In genomic region chr3:27907301-27907700, GRCm38 (mm10) we compare ENCODE assay signal across 32 mouse cellular contexts. TPM values are rescaled to one million over a fixed set of nuclear protein-coding genes. Genes with fewer than 3 reads are reported as not detected.
DNase-seq lines count a peak whose midpoint lies in the region; ATAC-seq and TF ChIP-seq lines count a peak whose summit lies in the region.
"Had no signal": no experiment of that assay in that cellular context is flagged by ENCODE, and none has a peak within 500 bp of the region (broad histone marks: within the 10 kb centered on the region; RNA-seq: fewer than 3 reads in every experiment).

No protein-coding gene starts in this region.

- TF ChIP-seq POLR2A in liver, adult 2 months (IDR thresholded peaks at IDR 0.05; ENCODE audit: extremely low read depth, insufficient read depth, low read length): no peak

- no peaks in the 10 kb centered on the region for H3K27me3 ChIP-seq in liver, adult 2 months (ENCODE audit: control insufficient read depth, insufficient read depth, low read length)
- no peaks in the 10 kb centered on the region for H3K27me3 ChIP-seq in liver, embryonic 11.5 days (replicated peaks; ENCODE audit: control insufficient read depth, insufficient read depth, low read length)
- H3K27me3 ChIP-seq in liver, embryonic 13.5 days: no peaks in the 10 kb centered on the region
- H3K27me3 ChIP-seq in liver, embryonic 15.5 days: no peaks in the 10 kb centered on the region
- H3K27me3 ChIP-seq: embryonic facial prominence, embryonic 13.5 days; forebrain, embryonic 12.5 days; forebrain, embryonic 15.5 days; heart, embryonic 12.5 days; heart, embryonic 15.5 days had no signal

- no peak overlapping the region for H3K9ac ChIP-seq in liver, adult 2 months (ENCODE audit: low read depth, low read length)
- no peak overlapping the region for H3K9ac ChIP-seq in liver, embryonic 11.5 days (ENCODE audit: low read depth, low read length)
- H3K9ac ChIP-seq in liver, embryonic 13.5 days: no peak overlapping the region
- H3K9ac ChIP-seq in liver, embryonic 15.5 days: no peak overlapping the region
- H3K9ac ChIP-seq: embryonic facial prominence, embryonic 13.5 days; forebrain, embryonic 12.5 days; forebrain, embryonic 15.5 days; heart, embryonic 12.5 days; heart, embryonic 15.5 days; hindbrain, embryonic 14.5 days had no signal

- no peak overlapping the region for H3K4me3 ChIP-seq in liver, adult 2 months (ENCODE audit: insufficient read depth, low read depth, low read length)
- no peak overlapping the region for H3K4me3 ChIP-seq in liver, embryonic 11.5 days (ENCODE audit: low read depth, low read length)
- H3K4me3 ChIP-seq in liver, embryonic 13.5 days (replicated peaks): no peak overlapping the region
- no peak overlapping the region for H3K4me3 ChIP-seq in liver, embryonic 15.5 days (replicated peaks)
- H3K4me3 ChIP-seq: embryonic facial prominence, embryonic 10.5 days; embryonic facial prominence, embryonic 13.5 days; erythroblast, embryonic 14.5 days; forebrain, embryonic 12.5 days; forebrain, embryonic 15.5 days; heart, adult 2 months; heart, embryonic 12.5 days; heart, embryonic 15.5 days had no signal

- no peak for TF ChIP-seq CTCF in liver, adult 2 months (IDR thresholded peaks at IDR 0.05; ENCODE audit: low read depth, low read length)

- peak; percentile 68 for DNase-seq in liver, adult 2 months (ENCODE audit: extremely low read depth, low read depth, low spot score)
- DNase-seq in liver, embryonic 11.5 days (ENCODE audit: low spot score): no peak
- DNase-seq in liver, embryonic 13.5 days: no peak
- peak; percentile 36 for DNase-seq in yolk sac, embryonic 10.5 days (ENCODE audit: low spot score)
- no peak for DNase-seq in retina, postnatal 1 day
- DNase-seq: adrenal gland, adult 2 months; adrenal gland, postnatal 25 days; cerebellum, adult 11-12 months; cerebellum, adult 8-10 months; cerebellum, postnatal 10 days; cerebellum, postnatal 36 days; embryo, embryonic 11 days; gastrocnemius, postnatal 25 days; heart, adult 2 months; heart, postnatal 10 days; heart, postnatal 4 days had no signal

- H3K9me3 ChIP-seq in liver, embryonic 11.5 days (ENCODE audit: control insufficient read depth, low read length): no peaks in the 10 kb centered on the region
- no peaks in the 10 kb centered on the region for H3K9me3 ChIP-seq in liver, embryonic 13.5 days (replicated peaks)
- no peaks in the 10 kb centered on the region for H3K9me3 ChIP-seq in liver, embryonic 15.5 days (replicated peaks)
- H3K9me3 ChIP-seq: embryonic facial prominence, embryonic 10.5 days; embryonic facial prominence, embryonic 13.5 days; forebrain, embryonic 12.5 days; forebrain, embryonic 15.5 days; heart, embryonic 15.5 days had no signal

- H3K4me2 ChIP-seq in liver, embryonic 11.5 days: no peak overlapping the region
- H3K4me2 ChIP-seq in liver, embryonic 13.5 days: no peak overlapping the region
- H3K4me2 ChIP-seq in liver, embryonic 15.5 days: no peak overlapping the region
- H3K4me2 ChIP-seq: embryonic facial prominence, embryonic 13.5 days; forebrain, embryonic 12.5 days; forebrain, embryonic 15.5 days; heart, embryonic 12.5 days; heart, embryonic 15.5 days; hindbrain, embryonic 14.5 days had no signal

- H3K79me2 ChIP-seq in liver, adult 2 months (ENCODE audit: control insufficient read depth, insufficient read depth, low read length): no peaks in the 10 kb centered on the region

- H3K36me3 ChIP-seq in liver, adult 2 months (ENCODE audit: control insufficient read depth, insufficient read depth, low read length): no peaks in the 10 kb centered on the region
- H3K36me3 ChIP-seq in liver, embryonic 11.5 days (ENCODE audit: control insufficient read depth, insufficient read depth, low read length): no peaks in the 10 kb centered on the region
- no peaks in the 10 kb centered on the region for H3K36me3 ChIP-seq in liver, embryonic 13.5 days
- no peaks in the 10 kb centered on the region for H3K36me3 ChIP-seq in liver, embryonic 15.5 days (replicated peaks)
- H3K36me3 ChIP-seq: embryonic facial prominence, embryonic 10.5 days; embryonic facial prominence, embryonic 13.5 days; forebrain, embryonic 12.5 days; forebrain, embryonic 15.5 days; heart, embryonic 12.5 days; heart, embryonic 15.5 days had no signal

- H3K4me1 ChIP-seq in liver, adult 2 months (ENCODE audit: control insufficient read depth, insufficient read depth, low read length): peaks cover 15% of the 10 kb centered on the region
- H3K4me1 ChIP-seq in liver, embryonic 11.5 days (replicated peaks; ENCODE audit: control insufficient read depth, insufficient read depth, low read length): 0 out of 2 replicates have a peak, but pooled peaks cover 2% of the 10 kb centered on the region
- peaks cover 19% of the 10 kb centered on the region for H3K4me1 ChIP-seq in liver, embryonic 13.5 days (replicated peaks)
- H3K4me1 ChIP-seq in liver, embryonic 15.5 days (replicated peaks): peaks cover 9% of the 10 kb centered on the region; the same call in 1 of the 2 replicates
- H3K4me1 ChIP-seq: embryonic facial prominence, embryonic 13.5 days; forebrain, embryonic 15.5 days had no signal

- H3K27ac ChIP-seq in liver, adult 2 months (replicated peaks; ENCODE audit: insufficient read depth, low read depth, low read length): no peak overlapping the region
- H3K27ac ChIP-seq in liver, embryonic 11.5 days (ENCODE audit: low read depth, low read length): no peak overlapping the region
- no peak overlapping the region for H3K27ac ChIP-seq in liver, embryonic 13.5 days
- 0 out of 2 replicates have a peak overlapping the region, but pooled peaks have one; percentile 9 for H3K27ac ChIP-seq in liver, embryonic 15.5 days (replicated peaks)
- H3K27ac ChIP-seq: embryonic facial prominence, embryonic 10.5 days; embryonic facial prominence, embryonic 13.5 days; forebrain, embryonic 12.5 days; forebrain, embryonic 15.5 days; heart, adult 2 months; heart, embryonic 15.5 days; hindbrain, embryonic 14.5 days; hindbrain, postnatal 0 days had no signal

- WGBS in liver, adult 2 months: 11% methylated on average over 2 of the region's 2 CpGs
- 60% methylated on average over 2 of the region's 2 CpGs for WGBS in liver, embryonic 11.5 days
- WGBS in liver, embryonic 13.5 days (ENCODE audit: insufficient replicate concordance): 42% methylated on average over 2 of the region's 2 CpGs
- WGBS in liver, embryonic 15.5 days (ENCODE audit: insufficient replicate concordance): 49% methylated on average over 2 of the region's 2 CpGs

- ATAC-seq in liver, embryonic 11.5 days (replicated peaks; ENCODE audit: low FRiP score): no peak
- ATAC-seq in liver, embryonic 13.5 days (ENCODE audit: low read depth): 0 out of 2 replicates have a peak, but pooled peaks have one; percentile 20
- peak; percentile 60 for ATAC-seq in liver, embryonic 15.5 days (ENCODE audit: insufficient read depth)
- ATAC-seq: CD4-positive, CD25-positive, alpha-beta regulatory T cell, adult 4 months; forebrain, embryonic 15.5 days had no signal

RNA-seq across cellular contexts. Expression of gene Tmem212, which starts 11.1 kb away (rescaled TPM):
- total RNA-seq in liver, adult 2 months (2014; rRNA removed): not detected in 2 replicates
- not detected in 2 replicates for polyA plus RNA-seq in liver, adult 2 months (2012; rRNA removed)
- not detected in 2 replicates for polyA plus RNA-seq in liver, embryonic 11.5 days (2014; fragmentation: Nextera tagmentation; extraction: Ambion mirVana)
- not detected in 2 replicates for polyA plus RNA-seq in liver, embryonic 13.5 days (2015; fragmentation: Nextera tagmentation; extraction: Ambion mirVana)
- not detected in 2 replicates for polyA plus RNA-seq in liver, embryonic 15.5 days (2015; fragmentation: Nextera tagmentation; extraction: Ambion mirVana)
- total RNA-seq: adrenal gland, adult 2 months; adrenal gland, postnatal 25 days; gastrocnemius, adult 8-10 months; gastrocnemius, postnatal 25 days; heart, adult 2 months; heart, postnatal 10 days; heart, postnatal 4 days; MEL had no signal
- polyA plus RNA-seq: adrenal gland, adult 2 months; brain, embryonic 14.5 days; C2C12; CD4-positive, CD25-positive, alpha-beta regulatory T cell, adult 4 months; embryonic facial prominence, embryonic 10.5 days; embryonic facial prominence, embryonic 13.5 days; erythroblast, embryonic 14.5 days; forebrain, embryonic 12.5 days; forebrain, embryonic 15.5 days; heart, embryonic 12.5 days; heart, embryonic 15.5 days; hindbrain, embryonic 11.5 days; hindbrain, embryonic 14.5 days had no signal

RNA-seq across cellular contexts. Expression of gene Pld1, which starts 31.2 kb away (rescaled TPM):
- 8.4 and 11.3 TPM in 2 replicates for total RNA-seq in liver, adult 2 months (2014; rRNA removed)
- 1.7 and 1.9 TPM in 2 replicates for polyA plus RNA-seq in liver, adult 2 months (2012; rRNA removed)
- 3.5 and 4.9 TPM in 2 replicates for polyA plus RNA-seq in liver, embryonic 11.5 days (2014; fragmentation: Nextera tagmentation; extraction: Ambion mirVana)
- polyA plus RNA-seq in liver, embryonic 13.5 days (2015; fragmentation: Nextera tagmentation; extraction: Ambion mirVana): 2.6 and 3.3 TPM in 2 replicates
- polyA plus RNA-seq in liver, embryonic 15.5 days (2015; fragmentation: Nextera tagmentation; extraction: Ambion mirVana): 4.7 and 5.6 TPM in 2 replicates
- total RNA-seq: MEL had no signal
- polyA plus RNA-seq: erythroblast, embryonic 14.5 days had no signal

Comparison
In these comparisons a context has a peak if more than half of its experiments do, and no peak if none do; other contexts are left out.
1. DNase-seq: peak in liver, adult 2 months (single experiment) and yolk sac, embryonic 10.5 days (single experiment); none in liver, embryonic 11.5 days (single experiment), liver, embryonic 13.5 days (single experiment) and retina, postnatal 1 day (single experiment).